Mouse (Mus musculus) cerebellum, adult 2 months (tissue): Measurements from ENCODE around the gene Chm.

ENCODE experiments used
- CTCF ChIP-seq: fragments of 200-500 bp; IDR thresholded peaks from 2 replicates; pipeline ENCODE4 v1.5.1; 2011; ENCODE audit warnings: low read depth, mild to moderate bottlenecking, control low read depth, low read length, moderate library complexity, borderline replicate concordance; ENCODE audit not compliant: insufficient read depth
- POLR2A ChIP-seq: fragments of 200-500 bp; IDR thresholded peaks from 2 replicates; pipeline ENCODE4 v1.6.1; 2011; ENCODE audit warnings: low read length, control low read depth, borderline replicate concordance; ENCODE audit not compliant: insufficient read depth

GRCm38 (mm10) chrX:113003621-113004020, 181.7 kb downstream of the Chm start:
- TF ChIP-seq CTCF (no peak), POLR2A (no peak)
